Mouse (Mus musculus) lung, postnatal 36 days (tissue): ENCODE measurements around the gene Fsd2.

Experiments used
- DNase-seq: peaks from one replicate; pipeline ENCODE4 v3.0.0; 2022; ENCODE audit warnings: mixed read lengths

Gene Fsd2

GRCm38 (mm10) chr7:81566892-81567291 lies at the start of gene Fsd2:
TSS of gene Fsd2 (minus strand) at chr7:81566944.
- DNase-seq: peak; percentile 14

DNA sequence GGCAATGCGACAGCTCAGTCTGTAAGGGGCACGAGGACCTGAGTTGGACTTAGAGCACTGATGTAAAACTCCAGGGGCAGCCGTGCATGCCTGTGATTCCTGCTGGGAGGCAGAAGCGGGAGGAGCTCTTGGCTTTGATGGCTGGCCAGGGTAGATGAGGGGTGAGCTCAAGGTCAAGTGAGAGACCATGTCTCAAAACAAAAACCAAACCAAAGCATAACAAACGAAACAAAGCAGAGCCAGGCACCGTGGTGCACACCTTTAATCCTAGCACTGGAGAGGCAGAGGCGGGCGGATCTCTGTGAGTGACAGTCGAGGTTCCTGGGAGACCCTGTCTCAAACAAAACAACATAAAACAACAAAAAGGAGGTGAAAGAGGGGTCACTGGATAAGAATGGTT lies 48.3 kb upstream of the Fsd2 start:
- no peak for DNase-seq

DNA sequence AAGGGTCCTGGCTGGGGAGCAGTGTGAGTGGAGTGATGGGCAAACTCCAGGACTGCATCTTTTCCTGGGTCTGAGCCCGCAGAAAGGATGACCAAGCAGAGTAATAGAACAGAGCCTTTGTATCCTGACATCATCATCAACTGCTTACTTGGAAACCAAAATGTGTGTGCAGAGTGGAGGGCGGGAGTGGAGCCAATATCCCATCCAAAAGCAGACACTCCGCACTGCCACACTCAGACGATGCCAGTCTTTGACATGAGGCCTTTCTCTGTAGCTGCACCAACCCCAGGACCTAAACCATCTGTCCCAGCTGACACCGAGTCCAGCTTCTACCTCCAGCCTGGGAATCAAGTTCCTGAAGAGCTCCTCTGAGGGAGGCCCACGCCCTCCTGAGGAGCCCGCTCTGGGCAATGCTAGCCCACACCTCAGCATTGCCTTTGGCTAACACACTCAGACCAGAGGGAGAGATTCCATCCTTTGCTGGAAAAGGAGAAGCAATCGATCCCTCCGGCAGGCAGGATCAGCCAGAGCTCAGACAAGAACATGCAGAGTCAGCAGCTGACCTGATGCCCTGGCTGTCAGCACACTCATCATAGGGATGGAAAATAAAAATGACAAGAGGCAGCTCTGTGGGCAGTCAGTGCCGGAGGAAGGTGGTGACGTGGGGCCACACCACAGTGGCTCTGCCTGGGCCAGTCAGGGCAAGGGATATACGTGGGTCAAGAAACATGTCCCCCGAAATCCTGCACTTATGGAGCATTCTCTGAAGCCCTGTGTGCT lies 46.3 kb upstream of the Fsd2 start:
- no peak for DNase-seq

GRCm38 (mm10) chr7:81610125-81610524 lies 43.4 kb upstream of the Fsd2 start:
- peak; percentile 37 for DNase-seq

GRCm38 (mm10) chr7:81606452-81606851 lies 39.7 kb upstream of the Fsd2 start:
- no peak for DNase-seq

DNA sequence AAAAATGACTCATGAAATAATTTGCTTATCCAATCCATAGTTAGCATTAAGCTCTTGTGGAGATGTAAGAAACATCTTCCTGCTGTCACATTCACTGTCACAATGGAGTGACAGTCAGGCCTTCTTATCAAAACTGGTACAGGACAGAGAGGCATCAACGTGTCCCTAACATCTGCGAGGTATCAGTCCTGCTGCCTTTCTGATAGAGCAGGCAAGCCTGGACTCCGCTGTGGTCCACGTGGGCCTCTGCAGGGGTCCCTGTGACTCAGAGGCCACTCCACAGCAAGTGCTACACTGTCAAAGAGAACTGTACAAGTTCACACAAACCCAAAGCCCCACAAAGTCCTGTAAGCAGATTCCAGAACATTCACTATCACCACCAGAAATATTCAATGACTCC lies 38.7 kb upstream of the Fsd2 start:
- DNase-seq: no peak

DNA sequence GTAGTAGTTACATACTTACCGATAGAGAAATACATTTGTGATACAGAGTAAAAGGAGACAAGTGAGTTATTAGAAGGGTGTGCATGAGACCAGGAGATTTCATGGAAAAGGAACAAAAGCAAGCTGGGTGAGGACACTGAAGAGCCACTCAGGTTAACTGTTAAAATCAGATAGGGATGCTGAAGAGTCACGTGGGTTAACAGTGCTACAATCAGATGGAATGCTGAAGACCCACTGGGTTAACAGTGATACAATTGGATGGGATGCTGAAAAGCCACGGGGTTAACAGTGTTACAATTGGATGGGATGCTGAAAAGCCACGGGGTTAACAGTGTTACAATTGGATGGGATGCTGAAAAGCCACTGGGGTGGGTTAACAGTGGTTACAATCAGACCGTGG lies 38.2 kb upstream of the Fsd2 start:
- DNase-seq: no peak

DNA sequence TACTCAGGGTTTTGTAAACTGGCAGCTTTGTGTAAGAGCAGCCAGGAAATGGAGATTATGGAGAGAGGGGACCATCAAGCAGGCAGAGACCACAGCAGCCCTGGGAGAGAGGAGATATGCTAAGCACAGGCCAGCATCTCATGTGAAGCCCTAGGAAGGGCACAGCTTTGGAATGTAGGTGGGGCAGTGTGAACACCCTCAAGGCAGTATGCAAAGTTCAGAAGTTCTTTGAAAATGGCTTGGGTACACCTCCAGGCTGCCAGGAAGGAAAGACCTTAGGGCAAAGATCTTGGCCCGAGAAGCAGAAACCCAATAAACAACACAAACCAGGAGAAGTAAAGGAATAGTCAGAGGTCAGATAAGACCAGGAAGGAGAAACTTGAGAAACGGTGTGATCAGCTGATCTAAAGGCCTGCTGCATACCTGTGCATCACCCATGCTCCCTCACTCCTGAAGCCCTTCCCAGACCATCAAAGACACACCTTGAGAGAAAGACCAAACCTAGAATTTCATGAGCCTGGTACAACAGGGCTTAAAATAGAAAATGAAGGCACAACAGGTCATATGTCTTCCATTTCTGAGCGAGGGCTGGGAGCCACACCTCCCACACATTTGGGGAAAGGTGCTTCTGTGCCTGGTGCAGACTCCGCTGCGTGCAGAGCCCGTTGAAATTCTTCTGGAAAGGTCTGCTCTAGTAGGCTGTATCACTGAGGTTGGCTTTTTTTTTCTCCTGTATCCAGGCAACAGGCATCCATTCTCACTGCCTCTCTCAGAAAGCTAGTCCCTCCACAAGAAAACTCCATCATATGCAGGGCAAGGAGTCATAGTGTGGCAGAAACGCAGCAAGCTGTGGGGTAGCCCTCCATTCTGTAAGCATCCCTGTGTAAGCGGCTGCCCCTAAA lies 32.9 kb upstream of the Fsd2 start:
- peak; percentile 8 for DNase-seq

DNA sequence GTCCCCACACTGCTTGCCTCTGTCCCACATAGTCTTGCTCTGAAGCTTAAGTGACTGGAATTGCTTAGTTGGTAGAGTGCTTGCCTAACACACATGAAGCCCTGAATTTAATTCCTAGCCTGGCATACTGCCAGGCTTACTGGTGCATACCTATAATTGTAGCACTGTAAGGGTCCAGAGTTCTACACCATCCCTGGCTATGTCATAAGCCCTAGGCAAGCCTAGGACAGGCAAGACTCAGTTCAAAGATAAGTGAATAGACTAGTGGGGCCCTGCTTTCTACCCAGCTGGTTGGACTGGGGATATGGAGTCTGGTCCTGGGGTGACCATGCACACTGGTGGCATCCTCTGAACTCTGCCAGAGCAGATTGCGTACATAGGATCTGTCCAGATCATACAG lies 30.9 kb upstream of the Fsd2 start:
- no peak for DNase-seq

DNA sequence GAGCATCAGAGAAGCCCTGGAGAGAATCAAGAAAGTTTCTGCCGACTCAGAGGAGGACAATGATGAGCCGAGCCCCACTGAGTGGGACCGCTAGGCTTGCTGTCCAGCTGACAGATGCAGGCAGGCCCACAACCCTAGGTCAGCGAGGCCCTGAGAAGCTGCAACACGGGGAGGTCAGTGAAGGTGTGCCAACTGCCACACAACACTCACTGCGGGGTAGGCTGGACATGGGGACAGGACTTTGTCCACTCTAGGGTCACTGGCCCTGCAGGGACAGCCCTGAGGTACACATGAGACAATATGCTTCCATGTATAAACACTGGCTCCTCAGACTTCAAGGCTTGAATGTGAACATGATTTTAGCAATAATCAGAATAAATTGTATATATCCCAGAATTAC lies 29.3 kb upstream of the Fsd2 start:
- no peak for DNase-seq

DNA sequence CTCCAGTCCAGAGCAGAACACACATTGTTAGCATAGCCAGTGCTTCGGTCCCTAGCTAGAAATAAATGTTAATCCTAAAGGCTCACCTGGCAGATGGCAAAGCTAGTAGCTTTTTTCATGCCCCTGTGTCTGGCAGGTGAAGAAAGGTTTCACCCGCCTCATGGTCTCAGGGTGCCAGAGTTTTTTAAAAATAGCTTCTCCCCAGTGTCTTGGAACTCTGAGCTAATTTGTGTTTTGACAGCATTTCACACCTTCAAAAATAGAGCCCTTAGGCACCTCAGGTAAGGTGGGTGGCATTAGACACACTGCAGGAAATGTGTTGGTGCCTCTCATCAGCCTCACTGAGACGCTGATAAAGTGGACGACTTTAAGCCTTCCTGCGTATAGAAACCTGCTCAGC lies 28.3 kb upstream of the Fsd2 start:
- DNase-seq: no peak

- DNase-seq: no peak
Observed at GRCm38 (mm10) chr7:81593387-81593786, 26.6 kb upstream of the Fsd2 start.

- DNase-seq: no peak
Observed at GRCm38 (mm10) chr7:81592686-81593085, 25.9 kb upstream of the Fsd2 start.

DNA sequence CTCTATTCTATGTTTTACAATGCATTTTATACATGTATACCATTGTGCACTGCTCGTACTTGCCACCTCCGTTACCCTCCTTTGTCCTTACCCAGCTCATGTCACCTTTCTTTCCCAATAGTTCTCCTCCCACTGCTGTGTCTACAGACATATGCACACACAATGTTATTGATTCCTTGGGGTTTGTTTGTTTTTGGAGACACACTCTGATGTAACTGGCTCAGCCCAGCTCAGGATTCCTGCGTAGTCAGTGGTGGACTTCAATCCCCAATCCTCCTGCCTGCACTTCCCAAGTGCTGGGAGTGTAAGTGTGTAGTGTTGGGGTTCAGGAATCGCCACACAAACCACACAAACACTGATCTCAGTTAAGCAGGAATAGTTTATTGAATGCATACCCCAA lies 20.5 kb upstream of the Fsd2 start:
- DNase-seq: no peak

DNA sequence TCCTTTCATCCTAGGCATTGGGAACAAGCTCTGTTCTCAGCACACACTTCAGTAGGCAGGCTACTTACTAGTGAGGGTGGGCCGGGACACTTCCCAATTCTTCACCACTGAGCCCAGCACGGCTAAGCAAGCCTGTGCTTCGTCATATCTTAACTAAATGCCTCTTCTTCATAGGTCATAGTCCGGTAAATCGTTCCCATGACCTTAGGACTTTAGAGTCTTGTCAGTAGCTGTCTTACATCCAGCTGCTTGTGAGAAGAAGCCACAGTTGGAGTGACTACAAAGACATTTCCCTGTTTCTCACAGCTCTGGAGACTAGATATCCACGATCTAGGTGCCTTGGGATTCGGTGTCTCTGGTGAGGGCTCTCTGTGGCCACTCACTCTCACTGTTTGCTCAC lies 18.6 kb upstream of the Fsd2 start:
- DNase-seq: no peak

DNA sequence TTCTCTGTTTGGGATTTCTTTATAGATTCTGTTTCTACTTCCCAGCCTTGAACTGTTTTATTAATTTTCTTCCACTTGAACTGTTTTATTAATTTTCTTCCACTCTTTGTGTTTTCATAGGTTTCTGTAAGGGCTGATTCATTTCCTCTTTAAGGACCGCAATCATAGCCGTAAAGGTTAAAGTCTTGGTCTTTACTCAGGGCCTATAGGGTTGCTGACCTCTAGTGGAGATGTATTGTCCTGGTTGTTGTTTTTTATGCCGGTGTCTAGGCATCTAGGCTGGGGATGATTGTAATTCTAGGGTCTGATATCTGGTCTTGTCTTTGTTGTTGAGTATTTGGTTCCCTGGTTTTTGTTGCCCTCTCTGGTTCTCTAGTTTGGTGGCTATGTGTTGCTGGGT lies 16.8 kb upstream of the Fsd2 start:
- no peak for DNase-seq

GRCm38 (mm10) chr7:81579312-81579711 lies 12.6 kb upstream of the Fsd2 start:
- no peak for DNase-seq

DNA sequence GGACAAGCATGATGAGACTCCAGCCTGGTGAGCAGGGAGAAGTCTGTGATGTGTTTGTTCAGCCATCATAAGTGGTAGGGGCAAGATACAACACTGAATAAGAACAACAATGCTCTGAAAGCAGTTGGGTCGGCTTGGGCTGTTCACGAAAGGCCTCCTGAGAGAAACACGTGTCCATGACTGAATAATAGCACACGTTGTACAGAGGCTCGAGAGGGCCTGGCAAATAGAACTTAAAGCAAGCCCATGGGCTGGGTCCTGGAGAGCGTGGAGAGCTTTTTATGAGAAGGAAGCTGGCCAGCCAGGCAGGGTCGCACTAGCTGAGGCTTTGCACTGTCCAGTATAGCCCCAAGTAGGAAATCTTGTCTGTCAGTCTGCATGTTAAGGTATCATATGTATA lies 11.7 kb upstream of the Fsd2 start:
- DNase-seq: peak; percentile 48

DNA sequence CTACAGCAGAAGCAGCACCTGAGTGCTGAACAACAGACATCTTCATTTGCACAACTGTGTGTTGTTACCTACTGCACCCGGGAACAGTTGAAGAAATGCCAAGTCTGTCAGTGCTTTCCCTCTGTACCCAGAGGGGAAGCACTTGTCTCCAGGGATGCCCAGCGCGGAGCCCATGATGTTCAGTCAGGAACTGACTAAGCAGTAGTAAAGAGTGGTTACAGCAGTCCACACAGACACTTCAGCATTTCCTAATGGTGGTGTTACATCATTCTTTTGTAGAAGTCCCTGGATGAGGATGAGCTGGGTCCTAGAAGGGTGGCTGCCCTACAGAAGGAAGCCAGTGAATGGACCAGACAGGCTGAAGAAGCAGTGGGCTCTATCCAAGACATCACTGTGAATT lies 11.1 kb upstream of the Fsd2 start:
- peak; percentile 5 for DNase-seq

GRCm38 (mm10) chr7:81575606-81576005 lies 8.9 kb upstream of the Fsd2 start:
- DNase-seq: no peak

DNA sequence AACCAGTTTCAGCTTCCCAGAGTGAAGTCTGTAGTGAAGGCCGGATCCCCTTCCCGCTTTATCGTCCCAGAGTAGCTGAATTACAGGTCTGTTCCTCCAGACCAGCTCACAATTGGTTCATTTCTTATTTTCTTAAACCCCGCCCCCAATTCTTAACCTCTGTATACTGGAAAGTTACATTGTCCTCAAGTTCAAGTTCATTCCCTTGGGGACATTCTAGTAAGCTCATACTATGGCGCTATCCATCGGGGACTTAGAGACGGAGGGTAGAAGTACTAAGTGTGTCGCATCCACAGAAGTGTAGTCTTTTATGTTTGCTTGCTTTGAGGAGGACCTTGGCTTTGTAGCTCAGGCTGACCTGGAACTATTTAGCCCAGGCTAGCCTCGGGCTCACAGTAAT lies 7.1 kb upstream of the Fsd2 start:
- DNase-seq: no peak

DNA sequence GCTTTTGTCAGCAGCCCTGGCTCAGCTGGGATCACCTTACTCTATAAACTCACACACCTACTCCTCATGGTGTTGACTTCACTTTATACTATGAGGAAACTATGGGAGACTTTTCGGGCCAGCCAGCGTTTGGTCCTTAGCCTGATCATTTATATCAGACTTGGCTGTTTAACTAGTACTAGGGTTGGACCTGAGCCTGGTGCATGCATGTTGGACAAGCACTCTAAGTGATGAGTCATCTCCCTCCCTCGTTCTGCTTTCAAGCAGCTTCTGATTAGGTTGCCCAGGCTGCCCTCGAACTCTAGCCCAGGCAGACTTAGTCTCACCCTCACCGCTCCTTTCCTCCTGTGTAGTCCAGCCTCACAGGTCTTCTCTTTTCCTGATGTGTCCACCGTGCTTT lies 6.7 kb upstream of the Fsd2 start:
- DNase-seq: peak; percentile 68

- DNase-seq: peak; percentile 21
Observed at GRCm38 (mm10) chr7:81572610-81573268, 6.0 kb upstream of the Fsd2 start.
